Comparison of ENCODE assay signal across 11 mouse cellular contexts in the genomic region with DNA sequence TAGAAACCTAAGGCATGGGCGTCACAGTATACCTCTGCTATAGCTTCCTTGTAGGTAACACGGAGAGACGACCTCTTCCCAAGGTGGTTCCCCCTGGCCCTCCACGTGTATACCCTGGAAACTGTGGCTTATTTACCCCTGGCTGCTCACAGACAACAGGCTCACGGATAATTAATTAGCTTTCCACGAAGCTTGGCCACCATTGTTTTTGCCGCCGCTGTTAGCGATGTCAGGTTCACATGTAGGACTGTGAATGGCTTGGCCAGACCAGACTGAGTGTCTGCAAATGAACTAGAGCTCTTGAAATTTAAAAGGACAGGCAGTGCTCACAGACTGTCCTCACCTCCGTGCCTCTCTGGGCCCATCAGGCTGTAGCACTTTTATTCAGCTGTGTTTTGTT.
"Had no signal": no experiment of that assay in that cellular context is flagged by ENCODE, and none has a peak within 500 bp of the region (broad histone marks: within the 10 kb centered on the region; RNA-seq: fewer than 3 reads in every experiment).

No protein-coding gene starts in this region.

- H3K36me3 ChIP-seq: limb, embryonic 13.5 days; midbrain, embryonic 12.5 days; neural tube, embryonic 12.5 days; stomach, embryonic 15.5 days had no signal

- H3K4me3 ChIP-seq: limb, embryonic 13.5 days; midbrain, embryonic 12.5 days; neural tube, embryonic 12.5 days; stomach, embryonic 15.5 days had no signal

- DNase-seq: kidney, postnatal 14 days; left cerebral cortex, postnatal 4 days; lung, adult 18-20 months; right cerebral cortex, postnatal 14 days; thymus, adult 2 months; thymus, postnatal 25 days had no signal

- H3K4me2 ChIP-seq: limb, embryonic 13.5 days; midbrain, embryonic 12.5 days; neural tube, embryonic 12.5 days; stomach, embryonic 15.5 days had no signal

- H3K27ac ChIP-seq: limb, embryonic 13.5 days; liver, embryonic 14.5 days; midbrain, embryonic 12.5 days; neural tube, embryonic 12.5 days; stomach, embryonic 15.5 days had no signal

- H3K9me3 ChIP-seq: midbrain, embryonic 12.5 days; neural tube, embryonic 12.5 days; stomach, embryonic 15.5 days had no signal

- H3K4me1 ChIP-seq: midbrain, embryonic 12.5 days; neural tube, embryonic 12.5 days had no signal

- H3K9ac ChIP-seq: limb, embryonic 13.5 days; liver, embryonic 14.5 days; midbrain, embryonic 12.5 days; neural tube, embryonic 12.5 days; stomach, embryonic 15.5 days had no signal

- H3K27me3 ChIP-seq: midbrain, embryonic 12.5 days; neural tube, embryonic 12.5 days; stomach, embryonic 15.5 days had no signal
